Comparison of ENCODE assay signal across 10 mouse cellular contexts in the genomic region with DNA sequence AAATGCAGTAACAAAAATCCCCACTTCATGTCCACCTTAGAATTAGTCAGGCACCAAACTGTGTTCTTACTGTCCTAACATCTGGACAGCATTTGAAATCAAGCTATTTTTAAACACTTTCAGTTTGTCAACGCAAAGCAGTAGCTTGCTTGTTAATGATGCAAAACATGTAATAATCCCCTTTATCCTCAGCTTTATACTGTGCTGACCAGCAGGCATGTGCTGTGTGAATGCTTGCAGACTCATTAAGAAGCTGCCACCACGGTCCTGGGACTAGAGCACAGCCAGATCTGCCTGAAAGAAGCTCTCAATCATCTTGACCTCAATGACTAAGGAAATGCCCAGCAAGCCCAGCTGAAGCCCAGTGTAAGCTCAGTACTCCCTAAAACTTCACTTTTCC.
A peak's percentile ranks its signal among the peaks of the same experiment; 100 is the strongest.
DNase-seq lines count a peak whose midpoint lies in the region; ATAC-seq and TF ChIP-seq lines count a peak whose summit lies in the region.
"Had no signal": no experiment of that assay in that cellular context is flagged by ENCODE, and none has a peak within 500 bp of the region (broad histone marks: within the 10 kb centered on the region; RNA-seq: fewer than 3 reads in every experiment).

No protein-coding gene starts in this region.

- H3K27ac ChIP-seq in heart, postnatal 0 days (ENCODE audit: low read depth), result peak overlapping the region; percentile 67
- H3K27ac ChIP-seq in forebrain, embryonic 10.5 days, result 0 out of 2 replicates have a peak overlapping the region, but pooled peaks have one; percentile 20
- H3K27ac ChIP-seq in midbrain, embryonic 16.5 days (ENCODE audit: low read length), result 0 out of 2 replicates have a peak overlapping the region, but pooled peaks have one; percentile 28

- TF ChIP-seq CTCF in heart, postnatal 0 days (IDR thresholded peaks at IDR 0.05; ENCODE audit: low read depth), result no peak
- no peak for TF ChIP-seq CTCF in Patski (IDR thresholded peaks at IDR 0.05)

- DNase-seq in heart, postnatal 0 days (ENCODE audit: low spot score), result no peak
- no peak for DNase-seq in heart, postnatal 4 days
- peak; percentile 89 for DNase-seq in Patski (ENCODE audit: low read depth, low spot score)
- no peak for DNase-seq in forebrain, embryonic 10.5 days (ENCODE audit: extremely low spot score, low spot score)
- no peak for DNase-seq in frontal cortex, postnatal 10 days (ENCODE audit: low spot score in 2 of 2)
- no peak for DNase-seq in ovary, postnatal 10 days (ENCODE audit: low spot score)
- no peak for DNase-seq in adrenal gland, postnatal 14 days
- DNase-seq: cerebellum, postnatal 36 days had no signal

- no peaks in the 10 kb centered on the region for H3K9me3 ChIP-seq in heart, postnatal 0 days (replicated peaks; ENCODE audit: control insufficient read depth, low read length)
- H3K9me3 ChIP-seq in forebrain, embryonic 10.5 days, result no peaks in the 10 kb centered on the region
- no peaks in the 10 kb centered on the region for H3K9me3 ChIP-seq in midbrain, embryonic 16.5 days (replicated peaks; ENCODE audit: control insufficient read depth, low read length, poor library complexity, severe bottlenecking)

- H3K4me2 ChIP-seq in heart, postnatal 0 days (ENCODE audit: low read depth, low read length), result 0 out of 2 replicates have a peak overlapping the region, but pooled peaks have one; percentile 4
- no peak overlapping the region for H3K4me2 ChIP-seq in midbrain, embryonic 16.5 days (ENCODE audit: low read length)
- H3K4me2 ChIP-seq: heart, embryonic 11.5 days had no signal

- no peak overlapping the region for H3K9ac ChIP-seq in heart, postnatal 0 days (replicated peaks; ENCODE audit: low read depth, low read length)
- no peak overlapping the region for H3K9ac ChIP-seq in midbrain, embryonic 16.5 days (ENCODE audit: low read depth, low read length)

- in situ Hi-C loops in Patski (cut with MboI; ENCODE audit: low pct_unique_long_range_greater_than_20kb), result no loop called here

- H3K4me3 ChIP-seq in heart, postnatal 0 days (ENCODE audit: low read depth, low read length), result no peak overlapping the region
- H3K4me3 ChIP-seq in forebrain, embryonic 10.5 days, result no peak overlapping the region
- H3K4me3 ChIP-seq in midbrain, embryonic 16.5 days (ENCODE audit: low read depth, low read length), result no peak overlapping the region

- peaks cover 21% of the 10 kb centered on the region for H3K4me1 ChIP-seq in heart, postnatal 0 days (ENCODE audit: control insufficient read depth, insufficient read depth)
- H3K4me1 ChIP-seq in forebrain, embryonic 10.5 days, result peaks cover 35% of the 10 kb centered on the region
- H3K4me1 ChIP-seq in midbrain, embryonic 16.5 days (ENCODE audit: control insufficient read depth, insufficient read depth, low read length), result peaks cover 6% of the 10 kb centered on the region; the same call in 1 of the 2 replicates

- H3K36me3 ChIP-seq in heart, postnatal 0 days (replicated peaks; ENCODE audit: control insufficient read depth, insufficient read depth, low read length), result peaks cover 24% of the 10 kb centered on the region
- no peaks in the 10 kb centered on the region for H3K36me3 ChIP-seq in forebrain, embryonic 10.5 days (replicated peaks)
- no peaks in the 10 kb centered on the region for H3K36me3 ChIP-seq in midbrain, embryonic 16.5 days (ENCODE audit: control insufficient read depth, insufficient read depth, low read length)

- 32% methylated on average over 2 of the region's 2 CpGs for WGBS in heart, postnatal 0 days
- WGBS in forebrain, embryonic 10.5 days, result 23% methylated on average over 2 of the region's 2 CpGs
- 3% methylated on average over 2 of the region's 2 CpGs for WGBS in midbrain, embryonic 16.5 days

- no peak for TF ChIP-seq EP300 in heart, postnatal 0 days (IDR thresholded peaks at IDR 0.05; ENCODE audit: low read depth)

- CTCF ChIA-PET in Patski (lab: Charles Lee), result interaction anchor here (0.8 to 14.4 kb wide), 16 partner anchors 8 to 132 kb away, joined by 3 to 115 read pairs (median 6); no protein-coding TSS in a partner anchor

- POLR2A ChIA-PET in Patski (lab: Charles Lee), result interaction anchor here (0.9 to 2.4 kb wide), 8 partner anchors 9 to 130 kb away, joined by 3 to 10 read pairs (median 4); no protein-coding TSS in a partner anchor

- ATAC-seq in heart, postnatal 0 days (ENCODE audit: insufficient read depth, low read depth), result no peak
- ATAC-seq in Patski, result peak; percentile 98
- peak; percentile 91 for ATAC-seq in midbrain, embryonic 16.5 days

- no peaks in the 10 kb centered on the region for H3K27me3 ChIP-seq in heart, postnatal 0 days (ENCODE audit: control insufficient read depth, insufficient read depth, low read length)
- no peaks in the 10 kb centered on the region for H3K27me3 ChIP-seq in Patski
- H3K27me3 ChIP-seq in forebrain, embryonic 10.5 days (ENCODE audit: poor library complexity, severe bottlenecking), result no peaks in the 10 kb centered on the region
- no peaks in the 10 kb centered on the region for H3K27me3 ChIP-seq in midbrain, embryonic 16.5 days (ENCODE audit: control insufficient read depth, insufficient read depth, low read depth, low read length)
